Mouse (Mus musculus) adrenal gland, postnatal 14 days (tissue): ENCODE results near the gene Chmp6. TPM values are rescaled to one million over a fixed set of nuclear protein-coding genes. Genes with fewer than 3 reads are reported as not detected.

Experiments
- DNase-seq: peaks from one replicate; pipeline ENCODE4 v3.0.0; 2021; ENCODE audit warnings: mixed read lengths
- total RNA-seq: library from RNA; stranded (reverse); gene quantifications from 2 replicates; pipeline ENCODE4 v1.2.3, GENCODE M21; 2021

Chmp6 gene
- total RNA-seq, 1 experiment from 2014 or later = 31.0 TPM

- DNase-seq = no peak
Measured at GRCm38 (mm10) chr11:119958856-119959255, 45.6 kb downstream of the Chmp6 start.

GRCm38 (mm10) chr11:119959714-119960113 is 46.5 kb downstream of the Chmp6 start:
- DNase-seq = no peak

GRCm38 (mm10) chr11:119960671-119961070 is 47.4 kb downstream of the Chmp6 start:
- DNase-seq = no peak

GRCm38 (mm10) chr11:119961511-119961910 is 48.3 kb downstream of the Chmp6 start:
- DNase-seq = no peak

- DNase-seq = no peak
Measured at GRCm38 (mm10) chr11:119965053-119965452, 51.8 kb downstream of the Chmp6 start.

- no peak for DNase-seq
Measured at GRCm38 (mm10) chr11:119966294-119966693, 53.1 kb downstream of the Chmp6 start.

GRCm38 (mm10) chr11:119967401-119967800 is 54.2 kb downstream of the Chmp6 start:
- no peak for DNase-seq

GRCm38 (mm10) chr11:119967892-119968291 is 54.7 kb downstream of the Chmp6 start:
- DNase-seq = no peak

Other genes starting within 250 kb of the Chmp6 start
- gene Baiap2, start 29.3 kb downstream of the Chmp6 start, total RNA-seq = 20.8 TPM in 2 replicates
- 13.7 and 15.7 TPM in 2 replicates for gene Aatk, start 133.7 kb downstream of the Chmp6 start, total RNA-seq
- gene Cep131, start 173.4 kb downstream of the Chmp6 start, total RNA-seq = 67.4 and 80.7 TPM in 2 replicates
- 10.7 and 13.7 TPM in 2 replicates for gene Tepsin, start 185.3 kb downstream of the Chmp6 start, total RNA-seq
- 50.0 and 55.2 TPM in 2 replicates for gene Ndufaf8, start 185.5 kb downstream of the Chmp6 start, total RNA-seq
- gene Slc38a10, start 237.9 kb downstream of the Chmp6 start, total RNA-seq = 105 and 115 TPM in 2 replicates